Mouse (Mus musculus) effector memory CD4-positive, alpha-beta T cell, adult 5 months (primary cell): ENCODE data around the gene Axdnd1. TPM values are rescaled to one million over a fixed set of nuclear protein-coding genes. Genes with fewer than 3 reads are reported as not detected.

Experiments used
- polyA plus RNA-seq: library from polyadenylated mRNA; unstranded; fragments of 100-300 nt; shearing (Covaris generic); gene quantifications from one replicate; pipeline ENCODE4 v1.2.1, GENCODE M21; 2017

The Axdnd1 gene
- not detected for polyA plus RNA-seq

DNA sequence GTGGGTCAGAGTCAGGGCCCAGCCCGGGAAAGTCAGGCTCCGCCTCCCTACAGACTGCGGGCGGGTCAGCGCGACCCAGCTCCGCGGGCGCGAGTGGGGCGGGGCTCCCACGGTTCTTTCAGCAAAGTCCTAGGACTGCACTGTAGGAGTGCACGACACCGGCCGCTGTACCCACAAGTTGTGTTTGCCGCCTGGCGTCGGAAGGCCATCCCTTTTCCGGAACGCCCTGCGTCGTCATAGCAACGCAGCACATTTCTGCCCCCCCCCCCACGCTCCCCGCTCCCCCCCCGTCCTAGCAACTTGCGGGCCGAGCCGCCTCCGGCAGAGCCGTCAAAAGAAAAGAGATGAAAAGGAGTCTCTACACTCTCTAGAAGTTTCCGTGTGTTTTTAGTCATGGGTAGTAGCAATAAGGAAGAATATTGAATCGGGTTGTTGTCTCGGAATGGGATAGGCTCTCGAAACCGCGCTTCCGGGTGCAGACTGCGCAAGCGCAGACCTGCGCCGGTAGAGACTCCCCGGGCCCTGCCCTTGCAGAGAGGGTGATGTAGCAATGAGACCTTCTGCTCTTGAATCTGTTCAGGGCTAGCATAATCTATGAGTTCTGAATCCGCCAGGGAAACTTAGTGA lies at the start of gene Axdnd1:
TSS of gene Axdnd1 (minus strand) at position 489 of the 627 bp plus-strand sequence.

DNA sequence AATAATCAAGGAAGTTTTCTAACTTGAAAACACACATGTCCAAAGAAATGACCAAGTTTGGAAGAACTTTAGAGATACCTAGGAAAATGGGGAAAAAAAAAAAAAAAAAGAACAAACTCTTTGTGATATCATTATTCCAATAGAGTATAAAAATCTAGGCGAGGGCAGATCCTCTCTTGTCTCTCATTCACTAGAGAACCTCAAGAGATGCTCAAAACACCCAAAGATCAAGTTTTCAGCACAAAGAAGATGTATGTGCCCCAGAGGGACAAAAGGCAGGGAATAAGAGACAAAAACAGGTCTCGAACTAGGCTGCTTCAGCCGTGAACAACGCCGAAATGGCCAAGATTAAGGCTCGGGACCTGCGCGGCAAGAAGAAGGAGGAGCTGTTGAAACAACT lies 55.2 kb downstream of the Axdnd1 start, which contains the start of gene Gm2000:
TSS of gene Gm2000 (plus strand) at position 301 of the 400 bp plus-strand sequence.

DNA sequence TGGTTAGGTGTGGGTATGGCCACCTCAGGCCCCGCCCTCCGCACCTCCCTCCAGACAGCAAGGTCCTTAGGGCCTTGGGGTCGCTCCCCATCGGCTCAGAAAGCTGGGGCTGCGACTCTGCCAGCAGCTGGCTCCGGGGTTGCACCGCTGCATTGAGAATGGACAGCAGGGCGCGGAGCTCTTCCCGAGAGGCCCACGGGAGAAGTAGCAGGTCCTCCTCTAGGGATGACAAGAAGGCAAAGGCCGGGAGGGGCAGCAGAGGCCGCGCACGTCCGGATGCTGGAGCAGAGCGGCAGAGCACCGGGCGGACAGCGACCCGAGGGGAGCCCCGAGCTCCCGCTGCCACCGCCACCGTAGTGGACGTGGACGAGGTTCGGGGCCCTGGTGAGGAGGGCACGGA lies 110.3 kb downstream of the Axdnd1 start, which contains the start of gene Nphs2:
TSS of gene Nphs2 (plus strand) at position 98 of the 400 bp plus-strand sequence.

DNA sequence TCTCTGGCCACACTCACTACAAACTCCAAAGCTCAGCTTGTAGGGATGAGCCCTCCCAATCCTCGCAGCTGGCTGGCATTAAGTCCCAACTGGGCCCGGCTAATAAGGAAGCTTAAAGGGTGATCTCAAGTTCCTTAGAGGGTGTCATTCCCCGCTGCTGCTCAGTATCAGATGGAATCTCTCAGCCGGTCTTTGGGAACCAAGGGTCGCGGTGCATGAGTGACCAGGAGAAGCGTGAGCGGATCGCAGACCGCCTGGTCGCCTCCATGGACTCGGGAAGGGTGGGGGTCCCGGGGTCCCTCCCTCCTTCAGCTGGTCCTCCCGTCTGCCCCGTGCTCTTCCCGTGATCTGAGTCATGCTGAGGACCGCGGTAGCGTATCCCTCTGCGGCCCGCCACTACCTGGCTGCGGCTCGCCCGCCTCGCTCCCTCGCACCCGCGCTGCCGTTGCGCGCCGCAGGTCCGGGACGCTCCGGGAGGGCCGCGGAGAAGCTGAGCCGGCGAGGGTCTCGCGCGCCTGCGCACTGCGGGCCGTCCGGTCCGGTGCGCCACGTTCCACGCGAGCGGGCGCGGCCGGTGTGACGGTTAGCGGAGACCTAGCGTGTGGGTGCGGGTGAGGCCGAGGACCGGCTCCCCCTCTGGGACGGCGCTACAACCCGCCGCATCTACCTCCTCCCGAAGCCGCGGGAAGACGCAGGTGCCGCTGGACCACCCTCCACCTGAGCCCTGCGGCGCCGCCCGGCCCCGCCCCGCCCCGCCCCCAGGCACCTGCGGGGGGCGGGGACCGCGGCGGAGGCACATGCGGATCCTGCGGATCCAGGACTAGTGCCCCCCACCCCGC lies 117.8 kb downstream of the Axdnd1 start, which contains the start of gene Tdrd5:
TSS of gene Tdrd5 (minus strand) at position 754 of the 839 bp plus-strand sequence.

Other genes with a start within 250 kb of the Axdnd1 start
- gene Fam163a, start 216.1 kb downstream of the Axdnd1 start, polyA plus RNA-seq = not detected
- not detected for gene Tdrd5, start 117.5 kb downstream of the Axdnd1 start, polyA plus RNA-seq
- not detected for gene Nphs2, start 110.4 kb downstream of the Axdnd1 start, polyA plus RNA-seq
- 1,420 TPM for gene Gm2000, start 55.1 kb downstream of the Axdnd1 start, polyA plus RNA-seq
- gene Soat1, start 53.2 kb upstream of the Axdnd1 start, polyA plus RNA-seq = 31.6 TPM
- 1.00 TPM for gene Gm10031, start 102.9 kb upstream of the Axdnd1 start, polyA plus RNA-seq
- gene Abl2, start 137.6 kb upstream of the Axdnd1 start, polyA plus RNA-seq = 10.6 TPM